Mouse (Mus musculus) stomach, embryonic 14.5 days (tissue): ENCODE measurements around the gene Rpl10. TPM values are rescaled to one million over a fixed set of nuclear protein-coding genes. Genes with fewer than 3 reads are reported as not detected.

Experiments used
- microRNA-seq: library from miRNA; unstranded; fragments of <30 nt; microRNA quantifications from one replicate; pipeline ENCODE4, GENCODE M21; 2016
- polyA plus RNA-seq: library from polyadenylated mRNA; unstranded; fragments of >200 nt; fragmentation: Nextera tagmentation; extraction: Ambion mirVana; gene quantifications from 2 replicates; pipeline ENCODE4 v1.2.1, GENCODE M21; 2014

Gene Rpl10
- polyA plus RNA-seq, 1 experiment from 2014 or later = 924 TPM

Small RNAs within 50 kb of the gene (microRNA-seq; reads per million reads assigned to microRNA genes)
- not detected for gene Mir7091
- gene Mir7092 = not detected

Other genes starting within 250 kb of the Rpl10 start
- gene Irak1, start 246.9 kb upstream of the Rpl10 start, polyA plus RNA-seq = 52.7 and 58.5 TPM in 2 replicates
- not detected in 2 replicates for gene Opn1mw, start 143.3 kb upstream of the Rpl10 start, polyA plus RNA-seq
- 12.9 and 13.4 TPM in 2 replicates for gene Mecp2, start 135.4 kb upstream of the Rpl10 start, polyA plus RNA-seq
- gene Tex28, start 103.0 kb upstream of the Rpl10 start, polyA plus RNA-seq = not detected in 2 replicates
- gene Tktl1, start 93.6 kb upstream of the Rpl10 start, polyA plus RNA-seq = not detected in 2 replicates
- gene Flna, start 21.0 kb upstream of the Rpl10 start, polyA plus RNA-seq = 515 and 563 TPM in 2 replicates
- gene Emd, start 16.1 kb upstream of the Rpl10 start, polyA plus RNA-seq = 33.3 and 37.3 TPM in 2 replicates
- 64.6 and 67.5 TPM in 2 replicates for gene Taz, start 11.1 kb downstream of the Rpl10 start, polyA plus RNA-seq
- gene Dnase1l1, start 11.5 kb downstream of the Rpl10 start, polyA plus RNA-seq = 17.3 and 18.7 TPM in 2 replicates
- gene Atp6ap1, start 26.3 kb downstream of the Rpl10 start, polyA plus RNA-seq = 89.7 and 111 TPM in 2 replicates
- 182 and 193 TPM in 2 replicates for gene Gdi1, start 34.2 kb downstream of the Rpl10 start, polyA plus RNA-seq
- 54.9 and 56.6 TPM in 2 replicates for gene Fam50a, start 42.2 kb downstream of the Rpl10 start, polyA plus RNA-seq
- 16.7 and 17.4 TPM in 2 replicates for gene Plxna3, start 58.3 kb downstream of the Rpl10 start, polyA plus RNA-seq
- gene Lage3, start 82.8 kb downstream of the Rpl10 start, polyA plus RNA-seq = 112 and 116 TPM in 2 replicates
- 73.7 and 77.5 TPM in 2 replicates for gene Ubl4a, start 102.4 kb downstream of the Rpl10 start, polyA plus RNA-seq
- gene Slc10a3, start 102.5 kb downstream of the Rpl10 start, polyA plus RNA-seq = 18.1 and 20.0 TPM in 2 replicates
- gene Fam3a, start 122.5 kb downstream of the Rpl10 start, polyA plus RNA-seq = 40.0 and 42.0 TPM in 2 replicates
- 19.8 and 21.5 TPM in 2 replicates for gene Ikbkg, start 122.5 kb downstream of the Rpl10 start, polyA plus RNA-seq
- gene G6pdx, start 158.4 kb downstream of the Rpl10 start, polyA plus RNA-seq = 78.4 and 79.1 TPM in 2 replicates
- gene Gm6880, start 210.6 kb downstream of the Rpl10 start, polyA plus RNA-seq = not detected in 2 replicates